Mouse (Mus musculus) kidney, embryonic 15.5 days (tissue): ENCODE results near the gene Hist1h2ad. TPM values are rescaled to one million over a fixed set of nuclear protein-coding genes. Genes with fewer than 3 reads are reported as not detected.
A peak's percentile ranks its signal among the peaks of the same experiment; 100 is the strongest.
"Not testable (repeated sequence)": the region's sequence is repeated elsewhere in the genome, so short reads cannot be mapped to it uniquely, and the experiment has no call there.

Experiments
- ATAC-seq: fragments of 200-750 bp; cut with Nextera tagmentation; replicated peaks from 2 replicates; pipeline ENCODE4 v1.8.0; 2017; ENCODE audit warnings: moderate TSS enrichment; ENCODE audit not compliant: low FRiP score
- H3K27ac ChIP-seq: fragments of 300-500 bp; sonication (generic); 2 replicates; pipeline ENCODE4 v1.5.1; 2015; ENCODE audit warnings: mild to moderate bottlenecking, inconsistent platforms
- H3K27me3 ChIP-seq: fragments of 300-500 bp; sonication (generic); 2 replicates; pipeline ENCODE4 v1.6.1; 2015; ENCODE audit warnings: inconsistent platforms
- H3K36me3 ChIP-seq: fragments of 300-500 bp; sonication (generic); 2 replicates; pipeline ENCODE4 v1.6.1; 2015; ENCODE audit warnings: inconsistent platforms
- H3K4me1 ChIP-seq: fragments of 300-500 bp; sonication (generic); 2 replicates; pipeline ENCODE4 v1.6.1; 2015; ENCODE audit warnings: inconsistent platforms
- H3K4me2 ChIP-seq: fragments of 300-500 bp; sonication (generic); 2 replicates; pipeline ENCODE4 v1.6.1; 2015; ENCODE audit warnings: moderate library complexity, mild to moderate bottlenecking, inconsistent platforms
- H3K4me3 ChIP-seq: fragments of 300-500 bp; sonication (generic); replicated peaks from 2 replicates; pipeline ENCODE4 v1.5.1; 2015; ENCODE audit warnings: mild to moderate bottlenecking, inconsistent platforms
- H3K9ac ChIP-seq: fragments of 300-500 bp; sonication (generic); 2 replicates; pipeline ENCODE4 v1.6.1; 2015; ENCODE audit warnings: mild to moderate bottlenecking, inconsistent platforms
- H3K9me3 ChIP-seq: fragments of 300-500 bp; sonication (generic); replicated peaks from 2 replicates; pipeline ENCODE4 v1.6.1; 2016; ENCODE audit warnings: inconsistent platforms
- WGBS: fragments of 180-500 bp; shearing (Covaris S2); methylation state at CpG from one replicate; pipeline ENCODE4 v1.1.7; 2015; ENCODE audit warnings: mixed read lengths; 5-methylcytosine and 5-hydroxymethylcytosine counted together
- polyA plus RNA-seq: library from polyadenylated mRNA; unstranded; fragments of >200 nt; fragmentation: Nextera tagmentation; extraction: Ambion mirVana; gene quantifications from 2 replicates; pipeline ENCODE4 v1.2.1, GENCODE M21; 2015

Gene Hist1h2ad
- 3.6 TPM in 2 replicates for polyA plus RNA-seq

- H3K4me2 ChIP-seq = peak within 1 kb of the TSS; percentile 68
- H3K27me3 ChIP-seq, H3K36me3 ChIP-seq, H3K9me3 ChIP-seq: not testable (repeated sequence)
- H3K27ac ChIP-seq = peak within 1 kb of the TSS; percentile 98
- peak within 1 kb of the TSS; percentile 63 for H3K9ac ChIP-seq
- WGBS = under 1% methylated on average over 42 of the region's 42 CpGs
- peak within 1 kb of the TSS; percentile 53 for H3K4me3 ChIP-seq
- peak; percentile 93 for ATAC-seq
- H3K4me1 ChIP-seq = peaks cover 26% of the 10 kb centered on the region
Measured at GRCm38 (mm10) chr13:23573898-23574524, at the start of gene Hist1h2ad, which contains the start of gene Hist1h2bf. Hist1h2ad (plus strand) TSS chr13:23574381. Hist1h2bf (minus strand) TSS chr13:23574196.

- 9% methylated on average over 5 of the region's 5 CpGs for WGBS
- H3K36me3 ChIP-seq = no peaks in the 10 kb centered on the region
Measured at GRCm38 (mm10) chr13:23524654-23525053, 49.5 kb upstream of the Hist1h2ad start.

GRCm38 (mm10) chr13:23525901-23526300 lies 48.3 kb upstream of the Hist1h2ad start:
- Histone ChIP-seq H3K36me3 (no peaks in the 10 kb centered on the region), H3K27me3 (no peaks in the 10 kb centered on the region), H3K4me2 (peak overlapping the region; percentile 61), H3K27ac (no peak overlapping the region), H3K9ac (peak overlapping the region; percentile 18; the same call in 1 of the 2 replicates), H3K9me3 (no peaks in the 10 kb centered on the region), H3K4me1 (peaks cover 22% of the 10 kb centered on the region), H3K4me3 (peak overlapping the region; percentile 45)
- no peak for ATAC-seq
- WGBS = under 1% methylated on average over 10 of the region's 10 CpGs

More at GRCm38 (mm10) chr13:23524654-23525053, 49.5 kb upstream of the Hist1h2ad start:
- Histone ChIP-seq H3K9me3 (no peaks in the 10 kb centered on the region), H3K9ac (no peak overlapping the region), H3K4me2 (peak overlapping the region; percentile 20), H3K27me3 (no peaks in the 10 kb centered on the region), H3K27ac (no peak overlapping the region), H3K4me1 (peaks cover 25% of the 10 kb centered on the region), H3K4me3 (no peak overlapping the region)
- ATAC-seq = no peak

GRCm38 (mm10) chr13:23526312-23526711 lies 47.9 kb upstream of the Hist1h2ad start:
- Histone ChIP-seq H3K27me3 (no peaks in the 10 kb centered on the region), H3K9ac (peak overlapping the region; percentile 18; the same call in 1 of the 2 replicates), H3K4me1 (peaks cover 22% of the 10 kb centered on the region), H3K4me3 (peak overlapping the region; percentile 45), H3K36me3 (no peaks in the 10 kb centered on the region), H3K27ac (peak overlapping the region; percentile 66), H3K9me3 (no peaks in the 10 kb centered on the region), H3K4me2 (peak overlapping the region; percentile 61)
- peak; percentile 30; the same call in 1 of the 2 replicates for ATAC-seq
- WGBS = under 1% methylated on average over 17 of the region's 17 CpGs

GRCm38 (mm10) chr13:23529005-23529404 lies 45.2 kb upstream of the Hist1h2ad start:
- H3K9me3 ChIP-seq = no peaks in the 10 kb centered on the region
- ATAC-seq = peak; percentile 24
- no peak overlapping the region for H3K9ac ChIP-seq
- H3K4me1 ChIP-seq = peaks cover 35% of the 10 kb centered on the region
- no peak overlapping the region for H3K4me3 ChIP-seq
- H3K27me3 ChIP-seq = no peaks in the 10 kb centered on the region
- WGBS = 37% methylated on average over 5 of the region's 5 CpGs
- peak overlapping the region; percentile 49; the same call in 1 of the 2 replicates for H3K27ac ChIP-seq
- H3K4me2 ChIP-seq = peak overlapping the region; percentile 58
- no peaks in the 10 kb centered on the region for H3K36me3 ChIP-seq

- Histone ChIP-seq H3K27ac (peak overlapping the region; percentile 98), H3K9ac (peak overlapping the region; percentile 66), H3K4me3 (peak overlapping the region; percentile 56), H3K4me2 (peak overlapping the region; percentile 58), H3K27me3 (no peaks in the 10 kb centered on the region), H3K9me3 (no peaks in the 10 kb centered on the region), H3K36me3 (no peaks in the 10 kb centered on the region), H3K4me1 (peaks cover 36% of the 10 kb centered on the region)
- no peak for ATAC-seq
- 15% methylated on average over 2 of the region's 2 CpGs for WGBS
Measured at GRCm38 (mm10) chr13:23529480-23530165, 44.6 kb upstream of the Hist1h2ad start.

- under 1% methylated on average over 20 of the region's 20 CpGs for WGBS
- ATAC-seq = no peak
- H3K4me2 ChIP-seq = peak overlapping the region; percentile 58
Measured at GRCm38 (mm10) chr13:23530181-23530900, 43.8 kb upstream of the Hist1h2ad start.

GRCm38 (mm10) chr13:23530901-23531875 lies 43.0 kb upstream of the Hist1h2ad start, which contains the start of gene Hist1h4h:
Hist1h4h (plus strand) TSS chr13:23531050.
- Histone ChIP-seq H3K4me2 (peak within 1 kb of the TSS; percentile 58), H3K9ac (peak within 1 kb of the TSS; percentile 66), H3K27me3 (no peaks in the 10 kb centered on the region), H3K4me1 (peaks cover 34% of the 10 kb centered on the region), H3K9me3 (no peaks in the 10 kb centered on the region), H3K27ac (peak within 1 kb of the TSS; percentile 98), H3K4me3 (peak within 1 kb of the TSS; percentile 56), H3K36me3 (no peaks in the 10 kb centered on the region)
- under 1% methylated on average over 61 of the region's 70 CpGs for WGBS
- ATAC-seq = peak; percentile 76

More at GRCm38 (mm10) chr13:23530181-23530900, 43.8 kb upstream of the Hist1h2ad start:
- Histone ChIP-seq H3K27me3 (no peaks in the 10 kb centered on the region), H3K27ac (peak overlapping the region; percentile 98), H3K4me3 (peak overlapping the region; percentile 56), H3K4me1 (peaks cover 35% of the 10 kb centered on the region), H3K36me3 (no peaks in the 10 kb centered on the region), H3K9me3 (no peaks in the 10 kb centered on the region), H3K9ac (peak overlapping the region; percentile 66)

GRCm38 (mm10) chr13:23532262-23533075 lies 41.7 kb upstream of the Hist1h2ad start:
- Histone ChIP-seq H3K27ac (peak overlapping the region; percentile 98), H3K4me2 (peak overlapping the region; percentile 58), H3K9ac (peak overlapping the region; percentile 47), H3K9me3 (no peaks in the 10 kb centered on the region), H3K27me3 (no peaks in the 10 kb centered on the region), H3K4me3 (peak overlapping the region; percentile 56), H3K36me3 (no peaks in the 10 kb centered on the region), H3K4me1 (peaks cover 46% of the 10 kb centered on the region)
- ATAC-seq = no peak
- 24% methylated on average over 9 of the region's 9 CpGs for WGBS

GRCm38 (mm10) chr13:23533560-23534367 lies 40.4 kb upstream of the Hist1h2ad start, which contains the start of gene Hist1h2af:
Hist1h2af (plus strand) TSS chr13:23533906.
- H3K4me1 ChIP-seq = peaks cover 45% of the 10 kb centered on the region
- whole genome bisulfite sequencing = under 1% methylated on average over 28 of the region's 53 CpGs
- peak; percentile 63 for ATAC-seq
- not testable (repeated sequence) for H3K36me3 ChIP-seq, H3K27me3 ChIP-seq, H3K9me3 ChIP-seq
- H3K4me3 ChIP-seq = peak within 1 kb of the TSS; percentile 56
- H3K9ac ChIP-seq = peak within 1 kb of the TSS; percentile 47
- H3K27ac ChIP-seq = peak within 1 kb of the TSS; percentile 98
- peak within 1 kb of the TSS; percentile 58 for H3K4me2 ChIP-seq
